Mouse (Mus musculus): ENCODE results near the gene Dnaja2.

The Dnaja2 gene

GRCm38 (mm10) chr8:85554391-85555180, 558 bp downstream of the Dnaja2 start:
- peak; percentile 82 for DNase-seq (ENCODE audit: low read depth)

DNA sequence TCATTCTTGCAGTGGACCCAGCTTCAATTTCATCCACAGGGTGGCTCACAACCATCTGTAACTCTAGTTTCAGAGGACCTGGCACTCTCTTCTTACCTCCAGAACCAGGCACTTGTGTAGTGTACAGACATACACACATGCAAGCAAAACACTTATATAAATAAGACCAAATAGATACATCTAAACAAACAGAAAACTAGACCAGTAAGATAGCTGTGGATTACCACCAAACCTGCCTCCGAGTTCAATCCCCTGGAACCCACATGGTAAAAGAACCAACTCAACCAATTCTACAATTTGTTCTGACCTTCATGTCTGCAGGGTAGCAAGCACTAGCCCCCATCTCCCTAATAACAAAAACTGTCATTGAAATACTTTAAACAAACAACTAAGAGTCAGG, 3.2 kb downstream of the Dnaja2 start:
- no peak for DNase-seq (ENCODE audit: low read depth)

GRCm38 (mm10) chr8:85536332-85536731, 18.8 kb downstream of the Dnaja2 start:
- DNase-seq (ENCODE audit: low read depth) = no peak

GRCm38 (mm10) chr8:85534163-85534562, 21.0 kb downstream of the Dnaja2 start:
- no peak for DNase-seq (ENCODE audit: low read depth)

GRCm38 (mm10) chr8:85533434-85533833, 21.7 kb downstream of the Dnaja2 start:
- no peak for DNase-seq (ENCODE audit: low read depth)

- no peak for DNase-seq (ENCODE audit: low read depth)
Observed at GRCm38 (mm10) chr8:85532843-85533242, 22.3 kb downstream of the Dnaja2 start.

- no peak for DNase-seq (ENCODE audit: low read depth)
Observed at GRCm38 (mm10) chr8:85531471-85531870, 23.7 kb downstream of the Dnaja2 start.

DNA sequence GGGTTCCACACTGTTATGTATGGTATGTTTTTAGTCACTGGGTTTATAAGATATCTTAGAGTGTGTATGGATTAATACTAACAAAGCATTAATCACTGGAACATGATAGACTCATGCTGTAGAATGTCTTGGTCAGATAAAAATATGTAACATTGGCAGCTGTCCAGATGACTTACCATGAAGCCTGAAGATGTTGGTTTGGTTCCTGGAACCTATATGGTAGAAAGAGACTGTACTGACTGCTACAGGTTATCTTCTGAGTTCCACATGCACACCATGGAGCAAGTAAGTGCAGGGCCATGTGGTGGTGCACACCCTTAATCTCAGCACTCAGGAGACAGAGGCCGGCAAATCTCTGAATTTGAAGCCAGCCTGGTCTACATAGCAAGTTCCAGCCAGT, 24.4 kb downstream of the Dnaja2 start:
- DNase-seq (ENCODE audit: low read depth) = no peak

GRCm38 (mm10) chr8:85528959-85529358, 26.2 kb downstream of the Dnaja2 start:
- DNase-seq (ENCODE audit: low read depth) = no peak

- peak; percentile 76 for DNase-seq (ENCODE audit: low read depth)
Observed at GRCm38 (mm10) chr8:85526105-85526504, 29.0 kb downstream of the Dnaja2 start.

DNA sequence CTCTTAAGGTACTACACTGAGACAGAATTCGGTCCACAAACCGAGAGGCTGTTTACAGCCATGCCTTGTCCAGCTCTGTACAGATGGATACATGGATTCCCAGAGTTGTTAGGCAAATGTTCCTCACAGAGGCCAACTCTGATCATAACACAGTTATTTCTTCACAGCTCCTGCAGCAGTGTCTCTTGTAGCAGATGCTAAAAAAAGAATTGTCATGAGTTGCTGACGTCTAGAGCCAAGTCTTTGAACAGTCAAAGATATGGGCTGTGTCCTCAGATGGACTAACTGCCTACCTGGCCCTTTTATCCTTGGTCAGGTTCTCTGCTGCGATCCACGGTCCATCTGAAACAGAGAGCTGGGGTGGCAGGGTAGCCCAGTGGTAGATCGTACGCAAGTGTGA, 31.1 kb downstream of the Dnaja2 start:
- no peak for DNase-seq (ENCODE audit: low read depth)

GRCm38 (mm10) chr8:85521332-85521731, 33.8 kb downstream of the Dnaja2 start:
- DNase-seq (ENCODE audit: low read depth) = no peak

DNA sequence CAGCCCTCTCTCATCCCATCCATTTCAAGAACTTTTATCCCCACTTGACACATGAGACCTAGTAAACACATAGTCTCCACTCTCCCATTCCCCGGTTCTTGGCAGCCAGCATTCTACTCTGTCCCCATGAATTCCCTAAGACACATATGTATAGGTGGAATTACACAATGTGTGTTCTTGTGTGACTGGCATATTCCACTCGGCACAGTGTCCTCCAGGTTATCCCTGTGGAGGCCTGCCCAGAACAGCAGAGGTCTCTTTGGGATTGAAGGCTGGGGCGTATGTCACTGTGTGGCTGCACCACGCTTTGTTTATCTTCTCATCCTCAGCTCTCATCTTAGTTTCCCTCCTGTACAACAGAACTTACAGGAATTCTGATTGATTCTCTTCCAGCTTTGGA, 34.6 kb downstream of the Dnaja2 start:
- DNase-seq (ENCODE audit: low read depth) = no peak

GRCm38 (mm10) chr8:85517956-85518355, 37.2 kb downstream of the Dnaja2 start:
- no peak for DNase-seq (ENCODE audit: low read depth)

GRCm38 (mm10) chr8:85517336-85517735, 37.8 kb downstream of the Dnaja2 start:
- DNase-seq (ENCODE audit: low read depth) = no peak

GRCm38 (mm10) chr8:85515391-85515790, 39.8 kb downstream of the Dnaja2 start:
- peak; percentile 47 for DNase-seq (ENCODE audit: low read depth)

- no peak for DNase-seq (ENCODE audit: low read depth)
Observed at GRCm38 (mm10) chr8:85513283-85513682, 41.9 kb downstream of the Dnaja2 start.

GRCm38 (mm10) chr8:85512234-85512633, 42.9 kb downstream of the Dnaja2 start:
- no peak for DNase-seq (ENCODE audit: low read depth)

DNA sequence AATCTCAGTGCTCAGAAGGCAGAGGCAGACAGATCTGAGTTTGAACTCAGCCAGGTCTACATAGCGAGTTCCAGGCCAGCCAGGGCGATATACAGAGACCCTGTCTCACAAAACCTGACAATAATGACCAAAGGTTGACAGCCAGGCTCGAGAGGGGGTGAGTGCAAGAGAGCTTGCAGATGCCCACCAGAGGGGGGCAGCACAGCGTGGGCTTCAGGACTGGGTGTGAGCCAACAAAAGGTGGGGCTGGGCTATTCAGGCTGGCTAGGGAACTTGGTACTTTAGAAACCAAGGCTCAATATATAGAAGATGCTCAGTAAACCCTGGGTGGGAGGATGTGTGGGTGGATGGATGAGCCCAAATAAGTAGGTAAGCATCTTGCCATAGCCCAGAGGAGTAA, 46.5 kb downstream of the Dnaja2 start:
- no peak for DNase-seq (ENCODE audit: low read depth)

- no peak for DNase-seq (ENCODE audit: low read depth)
Observed at GRCm38 (mm10) chr8:85506620-85507019, 48.5 kb downstream of the Dnaja2 start.

- DNase-seq (ENCODE audit: low read depth) = no peak
Observed at GRCm38 (mm10) chr8:85504704-85505103, 50.4 kb downstream of the Dnaja2 start.

- DNase-seq (ENCODE audit: low read depth) = no peak
Observed at GRCm38 (mm10) chr8:85503065-85503464, 52.1 kb downstream of the Dnaja2 start.

DNA sequence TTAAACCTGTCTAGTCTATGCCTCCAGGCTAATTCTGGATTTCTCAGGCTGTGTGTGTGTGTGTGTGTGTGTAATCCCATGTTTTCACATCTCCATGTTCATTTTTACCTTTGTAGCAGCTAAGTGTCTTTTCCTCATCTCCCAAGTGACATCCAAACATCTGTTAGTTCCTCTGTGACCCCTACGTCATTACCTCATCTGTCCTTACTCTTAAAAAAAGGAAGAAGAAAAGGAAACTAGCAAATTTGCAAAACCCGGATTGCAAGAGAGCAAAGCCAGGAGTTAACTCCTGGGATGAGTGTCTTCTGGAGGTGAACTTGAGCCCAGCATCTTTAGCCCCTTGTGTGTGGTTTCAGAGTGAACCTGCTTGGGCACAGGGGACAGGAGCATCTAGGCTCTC, 52.8 kb downstream of the Dnaja2 start:
- no peak for DNase-seq (ENCODE audit: low read depth)
